Comparison of ENCODE assay signal across 22 mouse cellular contexts in genomic region chr16:21536240-21537005, GRCm38 (mm10).
A peak's percentile ranks its signal among the peaks of the same experiment; 100 is the strongest.
DNase-seq lines count a peak whose midpoint lies in the region; ATAC-seq and TF ChIP-seq lines count a peak whose summit lies in the region.
"Had no signal": no experiment of that assay in that cellular context is flagged by ENCODE, and none has a peak within 500 bp of the region (broad histone marks: within the 10 kb centered on the region; RNA-seq: fewer than 3 reads in every experiment).

No protein-coding gene starts in this region.

- peaks cover 15% of the 10 kb centered on the region; the same call in 1 of the 2 replicates for H3K4me1 ChIP-seq in heart, embryonic 12.5 days (replicated peaks)
- H3K4me1 ChIP-seq in limb, embryonic 12.5 days (replicated peaks): 0 out of 2 replicates have a peak, but pooled peaks cover 3% of the 10 kb centered on the region
- H3K4me1 ChIP-seq in limb, embryonic 10.5 days: no peaks in the 10 kb centered on the region
- H3K4me1 ChIP-seq in testis, adult 2 months (ENCODE audit: control insufficient read depth, insufficient read depth, low read length): no peaks in the 10 kb centered on the region; the same call in 1 of the 2 replicates
- no peaks in the 10 kb centered on the region for H3K4me1 ChIP-seq in stomach, postnatal 0 days (replicated peaks; ENCODE audit: control insufficient read depth, insufficient read depth)
- no peaks in the 10 kb centered on the region for H3K4me1 ChIP-seq in hindbrain, embryonic 11.5 days (replicated peaks; ENCODE audit: control insufficient read depth, insufficient read depth, low read length)
- H3K4me1 ChIP-seq: embryonic facial prominence, embryonic 13.5 days; intestine, embryonic 15.5 days; neural tube, embryonic 13.5 days had no signal

- peak overlapping the region; percentile 6; the same call in 1 of the 2 replicates for H3K27ac ChIP-seq in heart, embryonic 12.5 days (ENCODE audit: poor library complexity, severe bottlenecking)
- peak overlapping the region; percentile 17; the same call in 1 of the 2 replicates for H3K27ac ChIP-seq in limb, embryonic 12.5 days
- H3K27ac ChIP-seq in limb, embryonic 10.5 days: no peak overlapping the region
- H3K27ac ChIP-seq in testis, adult 2 months (ENCODE audit: control insufficient read depth, insufficient read depth, low read depth, low read length): no peak overlapping the region
- H3K27ac ChIP-seq in stomach, postnatal 0 days (replicated peaks): no peak overlapping the region
- no peak overlapping the region for H3K27ac ChIP-seq in hindbrain, embryonic 11.5 days (ENCODE audit: low read depth, low read length)
- H3K27ac ChIP-seq: embryonic facial prominence, embryonic 13.5 days; heart, adult 2 months; hindbrain, embryonic 14.5 days; intestine, embryonic 15.5 days; liver, embryonic 14.5 days; midbrain, embryonic 10.5 days; neural tube, embryonic 13.5 days had no signal

- H3K9ac ChIP-seq in heart, embryonic 12.5 days: no peak overlapping the region
- no peak overlapping the region for H3K9ac ChIP-seq in limb, embryonic 12.5 days (replicated peaks)
- no peak overlapping the region for H3K9ac ChIP-seq in stomach, postnatal 0 days (ENCODE audit: low read length)
- H3K9ac ChIP-seq in hindbrain, embryonic 11.5 days (ENCODE audit: low read depth, low read length): no peak overlapping the region
- H3K9ac ChIP-seq: embryonic facial prominence, embryonic 13.5 days; hindbrain, embryonic 14.5 days; intestine, embryonic 15.5 days; liver, embryonic 14.5 days; neural tube, embryonic 13.5 days had no signal

- no peak for TF ChIP-seq CTCF in testis, adult 2 months (IDR thresholded peaks at IDR 0.05; ENCODE audit: control insufficient read depth, insufficient read depth, insufficient replicate concordance, low read depth, low read length)
- peak; percentile 22; the same call in 1 of the 2 replicates for TF ChIP-seq CTCF in stomach, postnatal 0 days (IDR thresholded peaks at IDR 0.05; ENCODE audit: low read depth)

- no peak for ATAC-seq in heart, embryonic 12.5 days (ENCODE audit: insufficient number of reproducible peaks, low FRiP score)
- ATAC-seq in limb, embryonic 12.5 days (ENCODE audit: insufficient number of reproducible peaks, insufficient read depth, low FRiP score, low TSS enrichment, low read depth): no peak
- ATAC-seq in stomach, postnatal 0 days (ENCODE audit: low FRiP score, low TSS enrichment): no peak
- no peak for ATAC-seq in hindbrain, embryonic 11.5 days (ENCODE audit: low FRiP score)
- ATAC-seq: intestine, embryonic 15.5 days had no signal

- no peaks in the 10 kb centered on the region for H3K9me3 ChIP-seq in heart, embryonic 12.5 days (replicated peaks)
- H3K9me3 ChIP-seq in limb, embryonic 12.5 days: no peaks in the 10 kb centered on the region
- H3K9me3 ChIP-seq in limb, embryonic 10.5 days (replicated peaks): no peaks in the 10 kb centered on the region
- H3K9me3 ChIP-seq in stomach, postnatal 0 days (ENCODE audit: control insufficient read depth, low read length): no peaks in the 10 kb centered on the region
- no peaks in the 10 kb centered on the region for H3K9me3 ChIP-seq in hindbrain, embryonic 11.5 days (ENCODE audit: control insufficient read depth, low read length)
- H3K9me3 ChIP-seq: embryonic facial prominence, embryonic 13.5 days; intestine, embryonic 15.5 days; midbrain, embryonic 10.5 days; neural tube, embryonic 13.5 days had no signal

- no peak for TF ChIP-seq EP300 in stomach, postnatal 0 days (optimal IDR thresholded peaks at IDR 0.05)

- 69% methylated on average over 7 of the region's 7 CpGs for WGBS in heart, embryonic 12.5 days
- WGBS in limb, embryonic 12.5 days: 72% methylated on average over 7 of the region's 7 CpGs
- WGBS in limb, embryonic 10.5 days: 85% methylated on average over 7 of the region's 7 CpGs
- WGBS in stomach, postnatal 0 days: 76% methylated on average over 7 of the region's 7 CpGs
- WGBS in hindbrain, embryonic 11.5 days: 88% methylated on average over 7 of the region's 7 CpGs

- H3K36me3 ChIP-seq in heart, embryonic 12.5 days: peaks cover 9% of the 10 kb centered on the region
- H3K36me3 ChIP-seq in limb, embryonic 12.5 days: 0 out of 2 replicates have a peak, but pooled peaks cover 4% of the 10 kb centered on the region
- no peaks in the 10 kb centered on the region for H3K36me3 ChIP-seq in limb, embryonic 10.5 days
- no peaks in the 10 kb centered on the region for H3K36me3 ChIP-seq in testis, adult 2 months (ENCODE audit: control insufficient read depth, insufficient read depth, low read length)
- no peaks in the 10 kb centered on the region for H3K36me3 ChIP-seq in stomach, postnatal 0 days (ENCODE audit: control insufficient read depth, insufficient read depth, low read length)
- H3K36me3 ChIP-seq in hindbrain, embryonic 11.5 days (ENCODE audit: control insufficient read depth, insufficient read depth, low read length): no peaks in the 10 kb centered on the region
- H3K36me3 ChIP-seq: embryonic facial prominence, embryonic 13.5 days; intestine, embryonic 15.5 days; midbrain, embryonic 10.5 days had no signal

- no peaks in the 10 kb centered on the region for H3K27me3 ChIP-seq in heart, embryonic 12.5 days (replicated peaks)
- H3K27me3 ChIP-seq in limb, embryonic 12.5 days: no peaks in the 10 kb centered on the region
- no peaks in the 10 kb centered on the region for H3K27me3 ChIP-seq in limb, embryonic 10.5 days (ENCODE audit: low read depth, poor library complexity, severe bottlenecking)
- H3K27me3 ChIP-seq in testis, adult 2 months (ENCODE audit: control insufficient read depth, insufficient read depth, low read length): no peaks in the 10 kb centered on the region
- H3K27me3 ChIP-seq in stomach, postnatal 0 days (ENCODE audit: control insufficient read depth, insufficient read depth, low read length): no peaks in the 10 kb centered on the region
- no peaks in the 10 kb centered on the region for H3K27me3 ChIP-seq in hindbrain, embryonic 11.5 days (ENCODE audit: control insufficient read depth, insufficient read depth, low read length)
- H3K27me3 ChIP-seq: embryonic facial prominence, embryonic 13.5 days; intestine, embryonic 15.5 days; neural tube, embryonic 13.5 days had no signal

- H3K4me3 ChIP-seq in heart, embryonic 12.5 days: no peak overlapping the region
- no peak overlapping the region for H3K4me3 ChIP-seq in limb, embryonic 12.5 days (replicated peaks)
- no peak overlapping the region for H3K4me3 ChIP-seq in limb, embryonic 10.5 days
- peak overlapping the region; percentile 69 for H3K4me3 ChIP-seq in testis, adult 2 months (ENCODE audit: control insufficient read depth, low read depth, low read length)
- no peak overlapping the region for H3K4me3 ChIP-seq in stomach, postnatal 0 days (ENCODE audit: low read depth, low read length)
- no peak overlapping the region for H3K4me3 ChIP-seq in hindbrain, embryonic 11.5 days (ENCODE audit: low read depth, low read length)
- H3K4me3 ChIP-seq: embryonic facial prominence, embryonic 13.5 days; heart, adult 2 months; intestine, embryonic 15.5 days; midbrain, embryonic 10.5 days; neural tube, embryonic 13.5 days had no signal

- DNase-seq in heart, postnatal 4 days: no peak
- DNase-seq in limb, embryonic 10.5 days (ENCODE audit: low spot score): no peak
- no peak for DNase-seq in testis, postnatal 14 days (ENCODE audit: low spot score)
- DNase-seq in stomach, postnatal 0 days (ENCODE audit: low spot score): no peak
- DNase-seq in hindbrain, embryonic 11.5 days (ENCODE audit: low spot score): no peak
- DNase-seq: adrenal gland, postnatal 25 days; B cell, adult 2 months; cerebellum, adult 8-10 months; heart, adult 2 months; layer of hippocampus, adult 9-11 months; lung, postnatal 4 days; right cerebral cortex, postnatal 25 days; thymus, postnatal 25 days had no signal

- no peak for TF ChIP-seq POLR2A in testis, adult 2 months (IDR thresholded peaks at IDR 0.05; ENCODE audit: control insufficient read depth, low read depth, low read length)

- H3K4me2 ChIP-seq in heart, embryonic 12.5 days: no peak overlapping the region
- H3K4me2 ChIP-seq in limb, embryonic 12.5 days: no peak overlapping the region
- no peak overlapping the region for H3K4me2 ChIP-seq in stomach, postnatal 0 days (replicated peaks; ENCODE audit: low read depth)
- no peak overlapping the region for H3K4me2 ChIP-seq in hindbrain, embryonic 11.5 days (replicated peaks; ENCODE audit: low read depth, low read length)
- H3K4me2 ChIP-seq: embryonic facial prominence, embryonic 13.5 days; hindbrain, embryonic 14.5 days; intestine, embryonic 15.5 days; neural tube, embryonic 13.5 days had no signal

Comparison
In these comparisons a context has a peak if more than half of its experiments do, and no peak if none do; other contexts are left out.
1. H3K27ac ChIP-seq: peak in heart, embryonic 12.5 days (single experiment) and limb, embryonic 12.5 days (single experiment); none in limb, embryonic 10.5 days (single experiment), testis, adult 2 months (single experiment), stomach, postnatal 0 days (single experiment) and hindbrain, embryonic 11.5 days (single experiment).